Mouse (Mus musculus) thymus, postnatal 14 days (tissue): ENCODE results near the gene Cgnl1.
"Not testable (repeated sequence)": the region's sequence is repeated elsewhere in the genome, so short reads cannot be mapped to it uniquely, and the experiment has no call there.

Experiments used
- DNase-seq: peaks from one replicate; pipeline ENCODE4 v3.0.0; 2021

Cgnl1 gene

DNA sequence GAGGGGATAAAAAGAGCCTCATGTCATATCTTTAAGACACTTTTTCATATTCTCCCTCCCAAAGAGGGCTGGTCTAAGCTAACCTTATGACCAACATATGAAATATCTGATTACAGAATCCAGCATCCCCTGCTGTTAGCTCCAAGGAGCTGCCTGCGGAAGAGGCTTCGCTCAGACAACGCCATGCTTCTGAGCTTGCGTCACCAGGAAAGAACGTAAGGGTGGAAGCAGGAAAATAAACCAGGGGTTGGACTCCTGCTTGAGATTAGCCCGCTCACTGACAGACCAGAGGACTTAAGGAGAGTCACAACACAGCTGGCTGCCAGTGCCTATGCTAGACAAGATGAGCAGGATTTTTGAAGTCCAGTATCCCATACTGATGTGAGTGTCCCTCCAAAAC is 105.0 kb downstream of the Cgnl1 start:
- no peak for DNase-seq

GRCm38 (mm10) chr9:71665493-71665892 is 105.9 kb downstream of the Cgnl1 start:
- no peak for DNase-seq

DNA sequence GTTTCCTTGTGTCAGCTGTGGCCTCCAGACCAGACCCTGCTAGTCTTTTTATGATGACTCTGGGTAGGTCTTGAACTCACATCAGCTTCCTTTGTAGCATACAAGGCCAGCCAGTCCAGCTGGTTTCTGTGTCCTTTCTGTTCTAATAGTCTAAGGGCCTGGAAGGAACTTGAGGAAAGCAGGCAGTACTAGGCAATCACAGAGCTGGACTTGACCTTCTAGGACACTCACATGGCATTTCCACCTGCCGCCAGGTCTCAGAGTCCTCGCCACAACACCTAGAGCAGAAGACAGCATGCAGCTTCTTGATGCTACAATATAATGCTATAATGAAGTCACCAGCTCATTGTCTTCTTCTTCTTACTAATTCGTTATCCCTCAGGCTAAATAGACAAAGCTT is 106.5 kb downstream of the Cgnl1 start:
- no peak for DNase-seq

GRCm38 (mm10) chr9:71663421-71664217 is 107.8 kb downstream of the Cgnl1 start:
- no peak for DNase-seq

DNA sequence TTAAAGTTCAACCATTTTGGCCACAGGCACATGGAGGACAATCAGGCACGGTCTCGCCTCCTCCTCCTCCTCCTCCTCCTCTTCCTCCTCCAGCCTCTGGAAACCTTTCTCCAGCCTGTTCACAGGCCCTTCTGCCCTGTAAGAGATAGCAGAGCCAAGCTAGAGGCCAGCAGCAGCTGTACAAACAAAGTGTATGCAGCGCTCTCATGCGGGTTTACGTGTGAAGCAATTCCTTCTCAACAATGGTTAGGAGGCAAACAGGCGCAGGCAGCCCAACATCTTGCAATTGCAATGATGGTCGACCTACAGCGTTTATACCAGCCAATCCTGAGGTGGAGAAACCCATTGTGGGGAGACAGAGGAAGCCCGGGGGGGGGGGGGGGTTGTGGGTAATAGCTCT is 110.9 kb downstream of the Cgnl1 start:
- no peak for DNase-seq

DNA sequence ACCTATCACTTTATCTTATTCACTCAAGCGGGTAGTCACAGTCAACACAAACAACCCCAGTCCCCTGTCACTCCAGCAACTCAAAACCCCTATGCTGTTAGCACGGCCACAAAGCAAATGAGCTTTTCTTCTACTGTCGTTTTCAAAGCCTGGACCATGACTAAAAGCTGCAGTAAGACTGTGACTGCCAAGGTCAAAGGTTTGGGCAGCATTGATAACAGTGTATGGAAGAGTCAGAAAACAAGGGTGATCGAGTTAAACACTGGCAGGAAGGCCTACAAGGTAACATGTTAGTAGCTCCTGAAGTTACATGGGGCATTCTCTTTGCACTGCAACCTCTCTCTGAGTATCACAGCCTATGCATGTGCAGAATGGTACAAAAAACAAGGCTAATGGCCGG is 111.7 kb downstream of the Cgnl1 start:
- no peak for DNase-seq

DNA sequence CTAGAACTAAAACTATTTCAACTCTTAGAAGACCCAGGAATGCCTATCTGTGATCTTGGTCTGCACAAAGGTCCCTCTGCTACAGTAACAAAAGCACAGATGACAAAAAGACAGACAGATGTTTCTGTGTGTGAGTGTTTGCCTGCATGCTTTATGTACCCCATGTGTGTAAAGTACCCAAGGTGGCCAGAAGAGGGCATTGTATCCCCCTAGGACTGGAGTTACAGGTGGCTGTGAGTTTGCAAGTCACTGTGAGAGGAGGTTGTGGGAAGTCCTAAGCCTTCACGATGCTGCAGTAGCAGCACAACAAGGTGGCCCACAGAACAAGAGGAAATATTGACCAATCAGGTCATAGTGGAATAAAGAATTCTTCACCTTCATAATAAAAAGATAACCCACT is 114.2 kb downstream of the Cgnl1 start:
- DNase-seq = no peak

- DNase-seq = no peak
These were observed 116.5 kb downstream of the Cgnl1 start for GRCm38 (mm10) chr9:71654861-71655260.

DNA sequence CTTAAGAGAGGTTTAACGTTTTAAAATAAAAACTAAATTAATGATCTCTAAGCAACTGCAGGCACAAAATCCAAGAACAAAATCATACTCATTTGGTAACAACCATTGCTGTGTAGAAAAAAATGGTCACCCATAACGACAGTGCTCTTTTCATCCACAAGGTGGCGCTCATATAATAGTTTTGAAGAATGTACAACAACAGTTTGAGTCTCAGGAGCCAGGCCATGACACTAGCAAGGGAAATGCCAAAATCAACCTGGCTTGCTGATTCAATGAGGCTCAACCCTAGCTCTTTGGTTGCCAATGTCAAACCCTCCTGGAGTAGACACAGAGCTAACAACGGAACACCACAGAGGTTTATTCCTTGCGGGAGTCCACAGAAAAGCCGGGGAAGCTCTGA is 125.3 kb downstream of the Cgnl1 start:
- peak; percentile 64 for DNase-seq

- no peak for DNase-seq
These were observed 127.8 kb downstream of the Cgnl1 start for GRCm38 (mm10) chr9:71643611-71644010.

DNA sequence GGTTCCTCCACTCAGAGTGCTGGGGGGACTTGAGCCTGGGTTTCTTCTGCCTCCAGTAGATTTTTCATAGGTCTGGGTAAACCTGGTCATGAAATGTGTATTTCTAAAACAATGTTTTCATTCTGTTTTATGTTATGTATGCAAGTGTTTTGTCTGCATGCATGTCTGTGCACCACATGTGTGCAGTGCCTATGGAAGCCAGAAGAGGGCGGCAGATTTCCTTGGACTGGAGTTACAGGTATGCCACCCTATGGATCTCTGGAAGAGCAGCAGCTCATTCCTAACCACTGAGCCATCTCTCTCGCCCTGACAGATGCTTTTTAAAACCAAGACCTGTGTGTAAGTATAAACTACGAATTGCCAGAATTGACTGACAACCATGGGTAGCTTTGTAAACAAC is 129.1 kb downstream of the Cgnl1 start:
- no peak for DNase-seq

- no peak for DNase-seq
These were observed 131.0 kb downstream of the Cgnl1 start for GRCm38 (mm10) chr9:71640361-71640927.

GRCm38 (mm10) chr9:71638198-71638597 is 133.2 kb downstream of the Cgnl1 start:
- no peak for DNase-seq

GRCm38 (mm10) chr9:71636854-71637253 is 134.5 kb downstream of the Cgnl1 start:
- DNase-seq = no peak

- DNase-seq = no peak
These were observed 135.8 kb downstream of the Cgnl1 start for GRCm38 (mm10) chr9:71635627-71636026.

DNA sequence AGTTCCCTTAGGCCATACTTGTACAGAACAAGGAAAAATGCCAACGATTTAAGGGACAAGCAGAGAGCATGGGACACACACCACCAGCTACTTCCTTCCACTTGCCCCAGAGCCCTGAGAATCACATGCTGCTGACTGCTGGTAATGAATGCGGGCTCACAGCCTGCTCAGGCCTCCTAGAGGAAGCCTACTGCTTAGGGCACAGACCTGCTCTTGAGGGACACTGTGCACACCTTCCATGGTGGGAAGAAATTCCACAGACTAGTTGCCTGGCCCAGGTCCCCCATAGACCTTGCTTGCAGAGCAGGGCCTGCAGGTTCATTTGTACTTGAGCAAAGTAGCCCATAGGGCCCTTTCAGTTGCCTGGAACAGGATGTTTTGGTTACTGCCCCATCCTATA is 136.5 kb downstream of the Cgnl1 start:
- DNase-seq = no peak

GRCm38 (mm10) chr9:71628921-71629320 is 142.5 kb downstream of the Cgnl1 start:
- DNase-seq = no peak

- no peak for DNase-seq
These were observed 143.1 kb downstream of the Cgnl1 start for GRCm38 (mm10) chr9:71628286-71628685.

DNA sequence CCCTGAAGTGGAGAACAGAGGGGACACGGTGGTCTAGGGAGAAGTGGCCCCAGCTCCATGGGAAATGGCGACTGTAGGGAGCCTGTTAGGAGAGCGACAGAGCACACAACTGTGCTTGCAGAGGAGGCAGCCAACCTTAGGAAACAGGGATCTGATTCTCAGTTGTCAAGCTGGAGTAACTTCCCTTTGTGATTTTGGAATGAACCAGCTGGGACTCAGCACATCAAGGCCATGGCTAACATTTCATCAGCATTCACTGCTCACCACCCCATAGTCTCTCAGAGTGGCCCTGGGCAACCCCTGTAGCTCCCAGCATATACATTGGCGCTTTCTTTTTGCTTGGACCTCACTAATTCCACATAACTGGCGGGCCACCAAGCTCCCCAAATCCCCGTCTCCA is 145.4 kb downstream of the Cgnl1 start:
- no peak for DNase-seq

DNA sequence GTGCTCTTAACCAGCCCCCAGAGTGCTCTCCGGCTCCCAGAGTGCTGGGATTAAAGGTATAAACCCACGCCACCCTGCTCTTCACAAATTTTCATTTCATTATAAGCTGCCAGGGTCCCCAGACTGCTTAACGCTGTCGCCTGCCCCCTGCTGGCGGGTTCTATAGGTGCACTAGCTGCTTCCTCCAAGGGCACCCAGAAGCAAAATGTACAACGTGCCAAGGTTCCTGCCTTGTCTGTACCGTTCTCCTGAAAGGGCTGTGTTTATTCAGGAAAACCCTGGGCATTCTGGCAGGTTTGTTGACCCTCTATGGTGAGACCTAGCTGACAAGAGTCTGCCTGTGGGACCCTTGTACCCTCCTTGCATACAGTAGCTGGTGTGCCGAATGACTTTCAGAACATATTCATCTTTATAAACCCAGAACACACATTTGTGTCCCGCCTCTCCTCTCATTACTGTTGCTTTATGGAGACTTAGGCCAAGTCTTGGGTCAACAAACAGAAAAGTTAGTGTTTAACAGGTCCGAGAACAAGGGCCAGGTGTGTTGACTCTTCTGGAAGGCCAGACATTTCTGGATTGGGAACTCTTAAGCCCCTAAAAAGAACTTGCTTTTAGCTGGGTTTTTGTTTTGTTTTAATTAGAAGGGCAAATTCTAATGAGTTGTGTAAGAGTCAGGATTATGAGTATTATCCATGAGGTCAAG is 146.5 kb downstream of the Cgnl1 start:
- DNase-seq = peak; percentile 84

GRCm38 (mm10) chr9:71623871-71624569 is 147.4 kb downstream of the Cgnl1 start:
- peak; percentile 56 for DNase-seq

DNA sequence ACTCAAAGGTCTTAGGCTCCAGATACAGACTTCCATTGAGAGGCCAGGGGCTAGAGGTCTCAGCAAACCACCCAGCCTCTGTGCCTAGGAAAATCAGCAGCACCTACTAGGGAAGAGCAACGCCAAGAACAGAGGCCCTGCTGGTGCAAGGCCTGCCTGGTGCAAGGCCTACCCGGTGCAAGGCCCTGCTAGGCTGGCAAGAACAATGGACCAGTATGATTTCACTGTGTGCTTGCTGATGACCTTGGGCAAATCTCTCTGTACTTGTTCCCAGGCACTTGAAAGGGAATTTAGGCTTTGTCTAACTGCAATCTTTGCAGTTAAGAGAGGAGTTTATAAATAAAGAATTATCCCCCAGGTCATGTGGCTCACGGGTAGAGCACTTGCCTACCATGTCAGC is 148.8 kb downstream of the Cgnl1 start:
- no peak for DNase-seq

GRCm38 (mm10) chr9:71621968-71622367 is 149.4 kb downstream of the Cgnl1 start:
- DNase-seq = no peak

GRCm38 (mm10) chr9:71620116-71620515 is 151.3 kb downstream of the Cgnl1 start:
- DNase-seq = not testable (repeated sequence)
